Mouse (Mus musculus) kidney, postnatal 0 days (tissue): ENCODE measurements around the gene Sec62. TPM values are rescaled to one million over a fixed set of nuclear protein-coding genes. Genes with fewer than 3 reads are reported as not detected.
"Not testable (repeated sequence)": the region's sequence is repeated elsewhere in the genome, so short reads cannot be mapped to it uniquely, and the experiment has no call there.

Experiments
- ATAC-seq: fragments of 200-750 bp; cut with Nextera tagmentation; replicated peaks from 2 replicates; pipeline ENCODE4 v1.8.0; 2017; ENCODE audit warnings: low read depth, moderate number of reproducible peaks, moderate TSS enrichment, moderate library complexity; ENCODE audit not compliant: low FRiP score
- DNase-seq: peaks from one replicate; pipeline ENCODE4 v3.0.0-alpha.2; 2016; ENCODE audit warnings: low spot score
- H3K27ac ChIP-seq: fragments of 300-500 bp; sonication (generic); 2 replicates; pipeline ENCODE4 v1.5.1; 2014; ENCODE audit warnings: mild to moderate bottlenecking
- H3K27me3 ChIP-seq: fragments of 300-500 bp; sonication (generic); 2 replicates; pipeline ENCODE4 v1.6.1; 2014; ENCODE audit warnings: low read length, mixed read lengths; ENCODE audit not compliant: insufficient read depth
- H3K36me3 ChIP-seq: fragments of 300-500 bp; sonication (generic); 2 replicates; pipeline ENCODE4 v1.6.1; 2014; ENCODE audit warnings: low read length, mixed read lengths; ENCODE audit not compliant: insufficient read depth
- H3K4me1 ChIP-seq: fragments of 300-500 bp; sonication (generic); replicated peaks from 2 replicates; pipeline ENCODE4 v1.6.1; 2014; ENCODE audit warnings: antibody characterized with exemption, low read length, mixed read lengths; ENCODE audit not compliant: insufficient read depth
- H3K4me2 ChIP-seq: fragments of 300-500 bp; sonication (generic); 2 replicates; pipeline ENCODE4 v1.6.1; 2014; ENCODE audit warnings: mild to moderate bottlenecking, low read length, moderate library complexity, mixed read lengths
- H3K4me3 ChIP-seq: fragments of 300-500 bp; sonication (generic); replicated peaks from 2 replicates; pipeline ENCODE4 v1.5.1; 2014; ENCODE audit warnings: low read depth, low read length
- H3K9ac ChIP-seq: fragments of 300-500 bp; sonication (generic); 2 replicates; pipeline ENCODE4 v1.6.1; 2014; ENCODE audit warnings: low read depth, low read length
- H3K9me3 ChIP-seq: fragments of 300-500 bp; sonication (generic); replicated peaks from 2 replicates; pipeline ENCODE4 v1.6.1; 2016; ENCODE audit warnings: low read length, inconsistent platforms, mixed read lengths
- CTCF ChIP-seq: IDR thresholded peaks from 2 replicates; pipeline ENCODE4 v1.5.1; 2016; ENCODE audit warnings: antibody characterized with exemption, low read depth, mild to moderate bottlenecking, moderate library complexity
- WGBS: fragments of 180-500 bp; shearing (Covaris S2); extraction: QIAGEN DNeasy Blood & Tissue Kit; methylation state at CpG from one replicate; pipeline ENCODE4 v1.1.7; 2014; 5-methylcytosine and 5-hydroxymethylcytosine counted together
- polyA plus RNA-seq: library from polyadenylated mRNA; unstranded; fragments of >200 nt; fragmentation: Nextera tagmentation; extraction: Ambion mirVana; gene quantifications from 2 replicates; pipeline ENCODE4 v1.2.1, GENCODE M21; 2015

The Sec62 gene
- polyA plus RNA-seq, 1 experiment from 2014 or later: 188 TPM

- DNase-seq: no peak
- no peak for ATAC-seq
- Histone ChIP-seq H3K4me3 (no peak overlapping the region), H3K4me2 (no peak overlapping the region), H3K4me1 (no peaks in the 10 kb centered on the region), H3K27me3 (no peaks in the 10 kb centered on the region), H3K9ac (no peak overlapping the region), H3K36me3 (no peaks in the 10 kb centered on the region), H3K9me3 (no peaks in the 10 kb centered on the region), H3K27ac (no peak overlapping the region)
- TF ChIP-seq CTCF: no peak
- 46% methylated on average over 1 of the region's 1 CpGs for WGBS
Measured at GRCm38 (mm10) chr3:30847413-30847812, 54.7 kb downstream of the Sec62 start.

GRCm38 (mm10) chr3:30851422-30851821, 58.7 kb downstream of the Sec62 start:
- 60% methylated on average over 5 of the region's 6 CpGs for WGBS
- Histone ChIP-seq H3K27me3 (no peaks in the 10 kb centered on the region), H3K4me3 (no peak overlapping the region), H3K4me2 (no peak overlapping the region), H3K9me3 (no peaks in the 10 kb centered on the region), H3K9ac (no peak overlapping the region), H3K4me1 (no peaks in the 10 kb centered on the region), H3K27ac (no peak overlapping the region), H3K36me3 (no peaks in the 10 kb centered on the region)
- no peak for TF ChIP-seq CTCF
- DNase-seq: no peak
- no peak for ATAC-seq

- WGBS: 75% methylated on average over 5 of the region's 5 CpGs
- no peaks in the 10 kb centered on the region for H3K27me3 ChIP-seq
- no peak overlapping the region for H3K9ac ChIP-seq
- H3K4me1 ChIP-seq: no peaks in the 10 kb centered on the region
- H3K27ac ChIP-seq: no peak overlapping the region
- no peak for TF ChIP-seq CTCF
- DNase-seq (no peak), ATAC-seq (no peak)
- no peak overlapping the region for H3K4me3 ChIP-seq
- no peaks in the 10 kb centered on the region for H3K36me3 ChIP-seq
- H3K4me2 ChIP-seq: no peak overlapping the region
- H3K9me3 ChIP-seq: no peaks in the 10 kb centered on the region
Measured at GRCm38 (mm10) chr3:30853596-30853995, 60.9 kb downstream of the Sec62 start.

- ATAC-seq (peak; percentile 95), DNase-seq (peak; percentile 61)
- WGBS: 1% methylated on average over 75 of the region's 75 CpGs
- Histone ChIP-seq H3K27ac (peak within 1 kb of the TSS; percentile 86), H3K4me1 (no peaks in the 10 kb centered on the region), H3K9ac (peak within 1 kb of the TSS; percentile 71), H3K4me3 (peak within 1 kb of the TSS; percentile 61), H3K27me3 (no peaks in the 10 kb centered on the region), H3K9me3 (no peaks in the 10 kb centered on the region), H3K36me3 (no peaks in the 10 kb centered on the region), H3K4me2 (peak within 1 kb of the TSS; percentile 90)
- peak; percentile 72 for TF ChIP-seq CTCF
Measured at GRCm38 (mm10) chr3:30855604-30856458, 63.2 kb downstream of the Sec62 start, which contains the start of gene Gpr160. TSS of gene Gpr160 (plus strand) at chr3:30855950.

GRCm38 (mm10) chr3:30859599-30859998, 66.9 kb downstream of the Sec62 start:
- not testable (repeated sequence) for H3K4me2 ChIP-seq, DNase-seq, H3K9me3 ChIP-seq, H3K9ac ChIP-seq, ATAC-seq, H3K4me1 ChIP-seq, H3K27me3 ChIP-seq, H3K27ac ChIP-seq, H3K4me3 ChIP-seq, H3K36me3 ChIP-seq
- WGBS: 96% methylated on average over 8 of the region's 8 CpGs

GRCm38 (mm10) chr3:30860705-30861104, 68.0 kb downstream of the Sec62 start:
- H3K4me3 ChIP-seq: no peak overlapping the region
- no peak for DNase-seq
- no peak overlapping the region for H3K9ac ChIP-seq
- H3K27me3 ChIP-seq: no peaks in the 10 kb centered on the region
- no peak overlapping the region for H3K27ac ChIP-seq
- 66% methylated on average over 4 of the region's 4 CpGs for WGBS
- no peak for TF ChIP-seq CTCF
- no peaks in the 10 kb centered on the region for H3K9me3 ChIP-seq
- no peak overlapping the region for H3K4me2 ChIP-seq
- H3K4me1 ChIP-seq: no peaks in the 10 kb centered on the region
- ATAC-seq: no peak
- H3K36me3 ChIP-seq: no peaks in the 10 kb centered on the region
